Mouse (Mus musculus) neural tube, embryonic 12.5 days (tissue): ENCODE results near the gene Srsf4. TPM values are rescaled to one million over a fixed set of nuclear protein-coding genes. Genes with fewer than 3 reads are reported as not detected.
A peak's percentile ranks its signal among the peaks of the same experiment; 100 is the strongest.

Experiments
- ATAC-seq: fragments of 200-750 bp; cut with Nextera tagmentation; 2 replicates; pipeline ENCODE4 v1.8.0; 2017; ENCODE audit warnings: low read depth, mild to moderate bottlenecking, moderate TSS enrichment, moderate library complexity; ENCODE audit not compliant: low FRiP score
- H3K27ac ChIP-seq: fragments of 300-500 bp; sonication (generic); 2 replicates; pipeline ENCODE4 v1.5.1; 2016
- H3K27me3 ChIP-seq: fragments of 300-500 bp; sonication (generic); replicated peaks from 2 replicates; pipeline ENCODE4 v1.6.1; 2016; ENCODE audit warnings: mild to moderate bottlenecking
- H3K36me3 ChIP-seq: fragments of 300-500 bp; sonication (generic); 2 replicates; pipeline ENCODE4 v1.6.1; 2016; ENCODE audit warnings: mild to moderate bottlenecking
- H3K4me1 ChIP-seq: fragments of 300-500 bp; sonication (generic); 2 replicates; pipeline ENCODE4 v1.6.1; 2016
- H3K4me2 ChIP-seq: fragments of 300-500 bp; sonication (generic); replicated peaks from 2 replicates; pipeline ENCODE4 v1.6.1; 2016; ENCODE audit warnings: mild to moderate bottlenecking
- H3K4me3 ChIP-seq: fragments of 300-500 bp; sonication (generic); 2 replicates; pipeline ENCODE4 v1.5.1; 2016
- H3K9ac ChIP-seq: fragments of 300-500 bp; sonication (generic); 2 replicates; pipeline ENCODE4 v1.6.1; 2016; ENCODE audit warnings: mild to moderate bottlenecking
- H3K9me3 ChIP-seq: fragments of 300-500 bp; sonication (generic); 2 replicates; pipeline ENCODE4 v1.6.1; 2016; ENCODE audit warnings: mild to moderate bottlenecking
- whole genome bisulfite sequencing: fragments of 180-500 bp; shearing (Covaris S2); methylation state at CpG from one replicate; pipeline ENCODE4 v1.1.7; 2016; 5-methylcytosine and 5-hydroxymethylcytosine counted together
- polyA plus RNA-seq: library from polyadenylated mRNA; unstranded; fragments of >200 nt; fragmentation: Nextera tagmentation; extraction: Ambion mirVana; gene quantifications from 2 replicates; pipeline ENCODE4 v1.2.1, GENCODE M21; 2016

The Srsf4 gene
- polyA plus RNA-seq, 1 experiment from 2014 or later: 150 TPM

DNA sequence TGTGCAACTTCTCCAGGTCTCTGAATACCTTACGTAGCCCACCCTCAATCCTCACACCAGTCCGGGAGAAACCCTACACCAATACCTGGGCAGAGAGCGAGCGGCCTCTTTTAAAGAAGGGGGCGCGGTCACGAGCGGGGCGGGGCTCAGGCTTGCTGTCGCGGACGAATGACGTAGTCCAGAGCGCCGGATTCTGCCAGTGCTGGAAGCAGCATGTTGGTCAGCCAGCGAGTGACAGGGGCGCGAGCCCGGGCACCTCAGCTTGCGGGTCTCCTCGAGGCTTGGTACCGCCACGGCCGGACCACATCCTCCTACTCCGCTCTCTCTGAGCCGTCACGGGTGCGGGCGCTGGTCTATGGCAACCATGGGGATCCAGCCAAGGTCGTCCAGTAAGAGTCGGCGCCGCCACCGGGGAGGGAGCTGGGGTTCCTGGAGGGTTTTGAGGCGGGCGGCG lies 30.1 kb upstream of the Srsf4 start, which contains the start of gene Mecr:
Mecr (plus strand) TSS at position 181 of the 454 bp plus-strand sequence.
- H3K4me2 ChIP-seq: peak within 1 kb of the TSS; percentile 96
- peak; percentile 84 for ATAC-seq
- peaks cover 14% of the 10 kb centered on the region for H3K4me1 ChIP-seq
- no peaks in the 10 kb centered on the region for H3K36me3 ChIP-seq
- no peak within 1 kb of the TSS for H3K27ac ChIP-seq
- peaks cover 5% of the 10 kb centered on the region for H3K27me3 ChIP-seq
- no peaks in the 10 kb centered on the region for H3K9me3 ChIP-seq
- WGBS: under 1% methylated on average over 37 of the region's 37 CpGs
- H3K9ac ChIP-seq: peak within 1 kb of the TSS; percentile 81
- H3K4me3 ChIP-seq: peak within 1 kb of the TSS; percentile 86

DNA sequence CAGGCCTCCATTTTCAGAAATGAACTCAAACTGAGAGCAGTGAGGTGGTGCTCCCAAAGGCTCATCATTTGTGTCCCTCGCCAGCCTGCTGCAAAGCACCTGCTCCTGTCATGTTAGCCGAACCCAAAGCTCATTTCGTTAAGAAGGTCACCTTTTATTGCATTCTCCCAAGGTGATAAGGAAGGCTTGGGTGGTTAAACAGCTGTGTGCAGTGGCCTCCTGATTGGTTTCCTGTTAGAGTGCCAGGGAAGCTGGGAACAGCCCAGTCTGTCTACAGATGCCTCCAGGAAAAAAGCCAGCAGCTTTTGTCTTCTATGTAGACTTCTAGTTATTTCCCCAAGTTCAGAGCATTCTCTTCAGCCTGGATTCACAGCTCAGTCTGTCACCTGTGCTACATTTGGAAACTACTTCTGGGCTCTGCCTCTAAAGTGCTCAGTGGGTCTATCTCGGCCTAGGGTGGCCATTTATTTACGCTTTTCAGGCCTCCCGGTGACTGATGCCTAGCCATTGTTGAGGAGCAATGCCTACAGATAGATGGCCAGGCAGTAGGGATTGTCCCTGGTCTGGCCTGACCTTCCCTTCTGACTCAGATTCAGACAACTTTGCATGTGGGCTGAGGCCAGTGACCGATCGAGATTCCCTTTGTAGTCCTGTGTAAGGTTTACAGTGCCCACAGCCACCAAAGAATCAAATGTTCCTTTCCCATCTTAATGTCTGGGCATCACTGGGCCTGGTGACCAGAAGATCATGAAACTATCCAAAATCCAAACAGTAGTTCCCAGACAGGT lies 27.2 kb upstream of the Srsf4 start:
- Histone ChIP-seq H3K27ac (no peak overlapping the region), H3K27me3 (peaks cover 3% of the 10 kb centered on the region; the same call in 1 of the 2 replicates), H3K4me3 (no peak overlapping the region), H3K36me3 (no peaks in the 10 kb centered on the region), H3K9me3 (no peaks in the 10 kb centered on the region), H3K4me1 (peaks cover 23% of the 10 kb centered on the region), H3K9ac (no peak overlapping the region), H3K4me2 (no peak overlapping the region)
- WGBS: 84% methylated on average over 8 of the region's 8 CpGs
- ATAC-seq: no peak

DNA sequence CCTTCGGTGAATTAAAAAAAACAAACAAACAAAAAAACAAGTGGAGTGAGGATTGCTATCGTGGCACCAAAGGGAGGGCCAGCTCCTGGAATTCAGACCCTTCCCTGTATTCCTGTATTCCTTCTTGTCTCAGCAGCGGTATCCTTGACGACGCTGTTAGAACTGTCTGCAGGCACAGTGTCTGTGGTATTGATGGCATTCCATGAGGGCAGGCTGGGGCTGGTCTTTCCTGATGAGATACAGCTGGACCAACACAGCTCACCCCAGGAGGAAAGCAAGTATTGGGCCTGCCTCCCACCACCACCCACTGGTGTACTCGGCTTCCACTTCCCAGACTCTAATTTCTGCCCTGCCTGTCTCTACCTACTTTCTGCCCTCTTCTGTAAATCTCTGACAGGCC lies 25.3 kb upstream of the Srsf4 start:
- Histone ChIP-seq H3K9me3 (no peaks in the 10 kb centered on the region), H3K4me1 (peaks cover 23% of the 10 kb centered on the region), H3K9ac (no peak overlapping the region), H3K27ac (no peak overlapping the region), H3K4me2 (no peak overlapping the region), H3K4me3 (no peak overlapping the region), H3K27me3 (no peaks in the 10 kb centered on the region), H3K36me3 (no peaks in the 10 kb centered on the region)
- no peak for ATAC-seq
- 72% methylated on average over 6 of the region's 6 CpGs for WGBS

DNA sequence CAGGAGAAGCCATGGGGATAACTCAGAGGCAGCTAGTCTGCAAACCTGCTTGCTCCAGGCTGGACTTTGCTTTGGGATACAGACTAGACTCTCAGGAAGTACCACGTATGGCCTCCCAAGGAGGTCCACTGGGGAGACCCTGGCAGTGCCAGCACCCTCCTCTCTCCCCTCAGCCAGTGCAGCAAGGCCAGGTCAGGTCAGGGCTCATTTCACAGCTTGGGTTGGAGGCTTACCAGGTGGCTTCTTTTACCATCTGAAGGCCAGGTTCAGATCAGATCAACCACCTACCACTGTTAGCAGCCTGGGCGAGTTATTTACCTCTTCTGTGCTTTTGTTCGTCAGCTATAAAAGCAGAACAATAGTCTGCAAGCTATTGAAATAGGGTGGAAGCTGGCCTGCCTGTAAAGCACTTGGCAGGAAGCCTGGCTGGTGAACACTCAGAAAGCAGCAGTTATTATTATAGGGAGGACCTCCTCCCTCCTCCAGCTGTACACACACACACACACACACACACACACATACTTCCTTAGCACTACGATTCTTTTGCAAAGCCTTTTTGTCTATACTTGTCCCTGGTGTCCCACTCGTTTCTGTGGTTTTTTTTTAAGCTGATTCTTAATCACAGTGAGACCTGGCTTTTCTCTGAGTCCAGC lies 23.3 kb upstream of the Srsf4 start:
- Histone ChIP-seq H3K4me2 (no peak overlapping the region), H3K9me3 (no peaks in the 10 kb centered on the region), H3K36me3 (no peaks in the 10 kb centered on the region), H3K4me3 (no peak overlapping the region), H3K4me1 (peaks cover 11% of the 10 kb centered on the region), H3K27ac (no peak overlapping the region), H3K9ac (no peak overlapping the region), H3K27me3 (no peaks in the 10 kb centered on the region)
- no peak for ATAC-seq
- WGBS: 16% methylated on average over 5 of the region's 5 CpGs

DNA sequence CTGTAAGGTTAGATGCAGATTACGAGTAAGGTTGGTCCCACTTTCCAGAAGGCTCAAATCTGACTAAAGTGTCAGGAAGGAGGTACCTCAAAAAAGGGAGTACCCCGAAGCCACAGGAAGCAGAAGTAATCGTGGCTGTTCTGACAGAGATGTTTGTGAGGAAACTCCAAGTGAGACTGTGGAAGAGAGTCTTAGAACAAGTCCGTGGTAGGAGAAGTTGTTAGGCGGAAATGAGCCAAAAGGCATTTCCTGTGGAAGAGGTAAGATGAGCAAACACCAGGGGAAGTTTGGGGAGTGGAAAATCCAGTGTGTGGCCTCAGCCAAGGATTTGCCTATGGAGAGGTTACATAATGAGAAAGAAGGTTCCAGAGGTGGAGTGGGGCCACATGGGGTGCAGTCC lies 18.5 kb upstream of the Srsf4 start:
- Histone ChIP-seq H3K4me3 (no peak overlapping the region), H3K9me3 (no peaks in the 10 kb centered on the region), H3K9ac (no peak overlapping the region), H3K27me3 (no peaks in the 10 kb centered on the region), H3K4me2 (no peak overlapping the region), H3K36me3 (0 out of 2 replicates have a peak, but pooled peaks cover 7% of the 10 kb centered on the region), H3K4me1 (peaks cover 7% of the 10 kb centered on the region), H3K27ac (no peak overlapping the region)
- ATAC-seq: no peak
- WGBS: 86% methylated on average over 5 of the region's 5 CpGs

DNA sequence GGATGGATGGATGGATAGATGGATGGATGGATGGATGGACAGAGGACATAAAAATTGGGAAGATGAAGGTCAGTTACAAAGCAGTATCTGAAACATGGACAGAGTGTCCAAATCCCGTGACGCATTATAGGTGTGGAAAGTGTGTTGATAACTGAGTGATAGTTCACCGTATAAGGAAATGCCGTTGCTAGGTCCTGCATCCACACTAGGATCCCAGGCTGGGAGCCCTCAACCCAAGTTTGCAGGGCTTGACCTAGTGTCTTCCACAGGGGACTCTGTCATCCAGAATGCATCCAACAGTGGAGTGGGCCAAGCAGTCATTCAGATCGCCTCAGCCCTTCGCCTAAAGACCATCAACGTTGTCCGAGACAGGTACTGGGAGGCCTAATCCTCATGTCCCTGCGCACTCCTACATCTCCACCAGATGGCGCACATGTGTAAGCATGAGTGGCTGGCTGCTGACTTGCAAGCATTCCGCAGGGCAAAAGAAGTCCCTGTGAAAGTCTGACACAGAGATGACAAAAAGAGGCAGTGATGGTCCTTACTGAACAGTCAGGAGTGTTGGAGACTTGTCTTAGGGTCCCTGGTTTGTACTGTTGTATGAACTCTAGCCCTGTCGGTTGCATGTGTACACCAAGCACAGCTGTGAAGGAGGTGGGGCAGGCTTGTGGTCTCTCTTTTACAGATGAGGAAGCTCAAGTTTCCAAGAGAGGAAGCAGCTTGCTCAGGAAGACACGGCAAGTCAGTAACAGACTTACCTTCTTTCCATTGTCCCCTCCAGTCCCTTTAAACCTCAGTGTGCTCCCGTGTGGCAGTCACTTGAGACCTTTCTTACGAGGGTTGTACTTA lies 12.7 kb upstream of the Srsf4 start:
- Histone ChIP-seq H3K27ac (no peak overlapping the region), H3K4me1 (no peaks in the 10 kb centered on the region), H3K27me3 (no peaks in the 10 kb centered on the region), H3K9ac (no peak overlapping the region), H3K36me3 (peaks cover 11% of the 10 kb centered on the region), H3K4me2 (no peak overlapping the region), H3K9me3 (no peaks in the 10 kb centered on the region), H3K4me3 (no peak overlapping the region)
- ATAC-seq: no peak
- WGBS: 49% methylated on average over 15 of the region's 15 CpGs

DNA sequence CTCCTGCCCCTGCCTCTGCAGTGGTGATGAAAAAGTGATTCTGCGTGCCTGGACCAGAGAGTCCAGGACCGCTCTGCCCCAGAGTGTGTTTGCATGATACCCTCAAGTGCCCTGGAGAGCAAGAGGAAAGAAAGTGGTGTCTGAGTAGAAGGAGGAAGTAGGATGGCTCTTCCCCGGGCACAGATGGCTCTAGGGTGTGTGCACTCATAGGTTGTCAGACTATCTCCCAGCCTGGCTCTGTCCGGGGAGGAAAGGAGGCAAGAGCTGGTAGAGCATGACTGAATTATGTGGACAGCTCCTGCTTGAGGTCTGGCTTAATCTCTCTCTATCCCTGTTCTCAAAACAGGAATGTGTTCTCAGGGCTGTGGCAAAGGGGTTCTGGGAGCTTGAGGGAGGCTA lies 12.1 kb upstream of the Srsf4 start:
- WGBS: 86% methylated on average over 4 of the region's 4 CpGs
- Histone ChIP-seq H3K9me3 (no peaks in the 10 kb centered on the region), H3K27me3 (no peaks in the 10 kb centered on the region), H3K27ac (no peak overlapping the region), H3K4me1 (no peaks in the 10 kb centered on the region), H3K4me2 (no peak overlapping the region), H3K36me3 (peaks cover 14% of the 10 kb centered on the region), H3K9ac (no peak overlapping the region), H3K4me3 (no peak overlapping the region)
- ATAC-seq: no peak

DNA sequence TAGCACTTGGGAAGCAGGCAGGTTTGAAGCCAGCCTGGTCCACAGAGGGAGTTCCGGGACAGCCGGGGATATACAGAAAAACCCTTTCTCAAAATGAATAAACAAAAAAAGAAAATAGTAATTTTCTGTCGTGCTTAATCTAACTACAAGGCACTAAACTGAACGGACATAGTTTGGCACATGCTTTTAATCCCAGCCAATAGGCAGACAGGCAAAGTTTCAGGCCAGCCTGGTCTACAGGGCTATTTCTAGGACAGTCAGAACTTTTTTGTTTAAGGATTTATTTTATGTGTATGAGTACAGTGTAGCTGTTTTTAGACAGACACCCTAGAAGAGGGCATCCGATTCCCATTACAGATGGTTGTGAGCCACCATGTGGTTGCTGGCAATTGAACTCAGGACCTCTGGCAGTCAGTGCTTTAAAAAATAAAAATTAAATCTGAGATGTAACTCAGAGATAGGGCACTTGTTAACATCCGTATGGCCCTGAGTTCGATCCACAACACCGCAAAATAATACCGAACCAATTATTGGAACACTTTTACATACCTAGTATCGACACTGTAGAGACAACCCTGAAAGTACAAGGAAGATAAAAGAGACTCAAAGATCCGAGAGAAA lies 635 bp upstream of the Srsf4 start:
- H3K9ac ChIP-seq: peak overlapping the region; percentile 65
- peak overlapping the region; percentile 86 for H3K4me2 ChIP-seq
- H3K27me3 ChIP-seq: no peaks in the 10 kb centered on the region
- 0 out of 2 replicates have a peak, but pooled peaks cover 2% of the 10 kb centered on the region for H3K36me3 ChIP-seq
- H3K4me3 ChIP-seq: peak overlapping the region; percentile 96
- H3K4me1 ChIP-seq: peaks cover 34% of the 10 kb centered on the region
- H3K9me3 ChIP-seq: no peaks in the 10 kb centered on the region
- H3K27ac ChIP-seq: 0 out of 2 replicates have a peak overlapping the region, but pooled peaks have one; percentile 42
- 14% methylated on average over 11 of the region's 11 CpGs for WGBS
- peak; percentile 34 for ATAC-seq

DNA sequence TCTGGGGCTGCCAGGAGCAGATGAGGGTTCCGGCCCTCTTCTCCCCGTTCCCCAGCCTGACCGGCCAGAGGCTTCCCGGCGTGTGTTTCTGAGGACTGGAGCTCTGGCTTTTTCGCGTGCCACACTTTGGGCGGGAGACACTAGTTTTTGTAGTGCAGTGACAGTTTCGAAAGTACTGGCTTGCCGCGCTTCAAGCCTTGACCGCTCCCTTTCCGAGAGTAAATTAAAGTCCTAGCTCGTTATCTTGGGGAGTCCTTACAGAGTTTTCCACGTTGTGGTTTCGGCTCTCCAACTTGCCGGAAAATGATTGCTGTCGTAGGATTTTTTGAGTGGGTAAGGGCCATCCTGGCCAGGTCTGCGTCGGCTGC lies 736 bp downstream of the Srsf4 start:
- H3K4me2 ChIP-seq: peak overlapping the region; percentile 86
- peak overlapping the region; percentile 99 for H3K9ac ChIP-seq
- H3K4me3 ChIP-seq: peak overlapping the region; percentile 96
- 0% methylated on average over 20 of the region's 20 CpGs for WGBS
- no peaks in the 10 kb centered on the region for H3K9me3 ChIP-seq
- peak overlapping the region; percentile 97 for H3K27ac ChIP-seq
- peaks cover 36% of the 10 kb centered on the region for H3K4me1 ChIP-seq
- no peak for ATAC-seq
- H3K27me3 ChIP-seq: no peaks in the 10 kb centered on the region
- no peaks in the 10 kb centered on the region for H3K36me3 ChIP-seq

DNA sequence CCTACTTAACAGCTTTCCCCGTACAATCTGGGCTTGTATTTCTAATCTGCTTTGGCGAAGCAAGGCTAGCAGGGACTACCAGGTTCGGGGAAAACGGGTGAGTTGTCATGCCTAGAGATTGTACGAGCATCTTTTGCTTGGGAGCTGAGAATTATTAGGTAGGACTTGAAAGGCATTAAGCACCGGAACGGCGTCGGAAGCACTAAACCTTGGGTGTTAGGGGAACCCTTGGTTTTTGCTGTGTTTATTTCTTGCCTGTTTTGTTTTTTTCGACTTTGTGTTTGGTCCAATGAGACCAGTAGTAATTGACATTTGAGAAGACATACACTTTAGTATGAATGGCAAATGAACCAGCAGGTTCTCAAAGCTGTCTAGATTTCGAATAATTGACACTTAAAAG lies 1.1 kb downstream of the Srsf4 start:
- Histone ChIP-seq H3K4me3 (peak overlapping the region; percentile 96), H3K4me2 (peak overlapping the region; percentile 86), H3K4me1 (peaks cover 39% of the 10 kb centered on the region), H3K27ac (no peak overlapping the region), H3K9me3 (no peaks in the 10 kb centered on the region), H3K9ac (peak overlapping the region; percentile 99), H3K36me3 (no peaks in the 10 kb centered on the region), H3K27me3 (no peaks in the 10 kb centered on the region)
- ATAC-seq: no peak
- 4% methylated on average over 11 of the region's 11 CpGs for WGBS

DNA sequence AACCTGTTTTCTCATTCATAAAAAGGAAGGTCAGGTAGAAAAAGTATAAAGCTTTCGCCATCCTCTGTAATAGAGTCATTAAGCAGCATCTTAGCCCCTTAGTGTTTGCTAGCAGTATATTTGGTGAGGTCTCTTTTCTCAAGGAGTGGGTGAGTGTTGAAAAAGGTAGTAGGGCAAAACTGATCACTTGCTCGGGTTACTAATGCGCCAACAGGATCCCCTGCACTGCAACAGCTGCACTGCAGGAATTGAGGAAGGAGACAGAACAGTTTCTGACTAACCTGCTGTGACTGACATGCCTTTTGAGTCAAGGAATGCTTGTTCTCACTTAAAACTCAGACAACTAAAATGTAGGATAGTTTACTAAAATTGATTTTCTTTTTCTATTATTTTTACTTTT lies 1.8 kb downstream of the Srsf4 start:
- peak overlapping the region; percentile 96 for H3K4me3 ChIP-seq
- H3K9ac ChIP-seq: peak overlapping the region; percentile 99; the same call in 1 of the 2 replicates
- ATAC-seq: no peak
- H3K27me3 ChIP-seq: no peaks in the 10 kb centered on the region
- peaks cover 39% of the 10 kb centered on the region for H3K4me1 ChIP-seq
- WGBS: 53% methylated on average over 3 of the region's 3 CpGs
- no peaks in the 10 kb centered on the region for H3K9me3 ChIP-seq
- H3K27ac ChIP-seq: no peak overlapping the region
- H3K36me3 ChIP-seq: no peaks in the 10 kb centered on the region
- H3K4me2 ChIP-seq: peak overlapping the region; percentile 86
